In the genomic region with DNA sequence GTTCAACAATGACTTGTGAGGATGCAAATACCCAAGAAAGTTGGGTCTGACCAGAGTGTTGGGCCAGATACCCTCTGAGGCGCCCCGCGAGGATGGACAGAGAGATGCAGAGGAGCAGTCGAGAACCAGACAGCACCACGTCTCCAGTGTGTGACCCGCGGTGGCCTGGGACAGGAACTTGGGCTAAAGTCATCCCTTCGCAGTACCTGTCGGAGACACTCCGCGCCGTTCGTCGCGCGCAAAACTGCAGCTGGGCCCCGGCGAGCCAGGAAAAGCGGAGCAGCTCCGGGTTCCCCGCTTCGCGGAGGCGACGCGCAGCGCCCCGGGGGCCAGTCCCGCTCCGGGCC, we compare ENCODE assay signal across 8 mouse cellular contexts. TPM values are rescaled to one million over a fixed set of nuclear protein-coding genes. Genes with fewer than 3 reads are reported as not detected.
DNase-seq lines count a peak whose midpoint lies in the region; ATAC-seq lines count a peak whose summit lies in the region.

No protein-coding gene starts in this region.

- peak overlapping the region; percentile 70 for H3K4me2 ChIP-seq in liver, embryonic 16.5 days (ENCODE audit: low read depth, low read length)
- H3K4me2 ChIP-seq in stomach, embryonic 16.5 days (ENCODE audit: low read depth, low read length) = peak overlapping the region; percentile 97

- no peaks in the 10 kb centered on the region for H3K9me3 ChIP-seq in liver, embryonic 16.5 days (replicated peaks; ENCODE audit: control insufficient read depth, low read length)
- H3K9me3 ChIP-seq in stomach, embryonic 16.5 days (replicated peaks; ENCODE audit: control insufficient read depth, low read length) = no peaks in the 10 kb centered on the region

- H3K4me3 ChIP-seq in liver, embryonic 16.5 days (ENCODE audit: low read depth, low read length) = peak overlapping the region; percentile 56
- H3K4me3 ChIP-seq in stomach, embryonic 16.5 days (replicated peaks; ENCODE audit: low read length) = peak overlapping the region; percentile 69

- WGBS in liver, embryonic 16.5 days (ENCODE audit: insufficient replicate concordance) = 3% methylated on average over 30 of the region's 30 CpGs
- WGBS in stomach, embryonic 16.5 days = 1% methylated on average over 30 of the region's 30 CpGs

- peak; percentile 5 for DNase-seq in adrenal gland, adult 2 months
- no peak for DNase-seq in adrenal gland, adult 8-10 months
- DNase-seq in right cerebral cortex, postnatal 14 days = peak; percentile 17
- no peak for DNase-seq in right cerebral cortex, adult 18-20 months
- DNase-seq in heart, postnatal 4 days = peak; percentile 35
- no peak for DNase-seq in spleen, postnatal 4 days (ENCODE audit: low spot score in 2 of 2)

- H3K4me1 ChIP-seq in liver, embryonic 16.5 days (ENCODE audit: control insufficient read depth, low read depth, low read length) = no peaks in the 10 kb centered on the region
- H3K4me1 ChIP-seq in stomach, embryonic 16.5 days (ENCODE audit: control insufficient read depth, insufficient read depth, low read length) = 0 out of 2 replicates have a peak, but pooled peaks cover 5% of the 10 kb centered on the region

- H3K27me3 ChIP-seq in liver, embryonic 16.5 days (ENCODE audit: control insufficient read depth, insufficient read depth, low read depth, low read length) = peaks cover 54% of the 10 kb centered on the region
- H3K27me3 ChIP-seq in stomach, embryonic 16.5 days (ENCODE audit: control insufficient read depth, insufficient read depth, low read length) = no peaks in the 10 kb centered on the region

- H3K27ac ChIP-seq in liver, embryonic 16.5 days (ENCODE audit: low read length) = no peak overlapping the region
- H3K27ac ChIP-seq in stomach, embryonic 16.5 days (ENCODE audit: low read length) = no peak overlapping the region

- H3K9ac ChIP-seq in liver, embryonic 16.5 days (ENCODE audit: low read depth, low read length) = no peak overlapping the region
- peak overlapping the region; percentile 81 for H3K9ac ChIP-seq in stomach, embryonic 16.5 days (ENCODE audit: low read length)

- H3K36me3 ChIP-seq in liver, embryonic 16.5 days (ENCODE audit: control insufficient read depth, insufficient read depth) = no peaks in the 10 kb centered on the region
- no peaks in the 10 kb centered on the region for H3K36me3 ChIP-seq in stomach, embryonic 16.5 days (ENCODE audit: control insufficient read depth, insufficient read depth, low read length)

- no peak for ATAC-seq in liver, embryonic 16.5 days (ENCODE audit: low read depth)
- peak; percentile 9; the same call in 1 of the 2 replicates for ATAC-seq in stomach, embryonic 16.5 days (ENCODE audit: insufficient read depth, low FRiP score)

RNA-seq across cellular contexts. Expression of gene Wnt5b, which starts 0.7 kb away (rescaled TPM):
- total RNA-seq in adrenal gland, adult 2 months (2021) = 1 to 10 TPM; 1.9 to 2.8 TPM
- polyA plus RNA-seq in adrenal gland, adult 2 months (2012; rRNA removed) = 3.3 and 4.1 TPM in 2 replicates
- total RNA-seq in adrenal gland, adult 8-10 months (2022) = 1 to 10 TPM; 1.7 to 4.7 (median 3.5) TPM
- 1 to 10 TPM; 6.3 to 6.8 TPM for total RNA-seq in heart, postnatal 4 days (2021)
- polyA plus RNA-seq in liver, embryonic 16.5 days (2015; fragmentation: Nextera tagmentation; extraction: Ambion mirVana) = 0.18 and 0.19 TPM in 2 replicates
- 6.2 and 6.4 TPM in 2 replicates for polyA plus RNA-seq in stomach, embryonic 16.5 days (2015; fragmentation: Nextera tagmentation; extraction: Ambion mirVana)

Comparison
In these comparisons a context has a peak if more than half of its experiments do, and no peak if none do; other contexts are left out.
1. DNase-seq: peak in adrenal gland, adult 2 months (single experiment), right cerebral cortex, postnatal 14 days (single experiment) and heart, postnatal 4 days (single experiment); none in adrenal gland, adult 8-10 months (single experiment), right cerebral cortex, adult 18-20 months (single experiment) and spleen, postnatal 4 days (0 of 2).